Mouse (Mus musculus) induced T-regulatory cell, adult 2 months (primary cell): ENCODE measurements around the gene Dcst2.

Experiments used
- DNase-seq: peaks from one replicate; pipeline ENCODE4 v3.0.0-alpha.2; 2012; ENCODE audit warnings: low read depth

The Dcst2 gene

DNA sequence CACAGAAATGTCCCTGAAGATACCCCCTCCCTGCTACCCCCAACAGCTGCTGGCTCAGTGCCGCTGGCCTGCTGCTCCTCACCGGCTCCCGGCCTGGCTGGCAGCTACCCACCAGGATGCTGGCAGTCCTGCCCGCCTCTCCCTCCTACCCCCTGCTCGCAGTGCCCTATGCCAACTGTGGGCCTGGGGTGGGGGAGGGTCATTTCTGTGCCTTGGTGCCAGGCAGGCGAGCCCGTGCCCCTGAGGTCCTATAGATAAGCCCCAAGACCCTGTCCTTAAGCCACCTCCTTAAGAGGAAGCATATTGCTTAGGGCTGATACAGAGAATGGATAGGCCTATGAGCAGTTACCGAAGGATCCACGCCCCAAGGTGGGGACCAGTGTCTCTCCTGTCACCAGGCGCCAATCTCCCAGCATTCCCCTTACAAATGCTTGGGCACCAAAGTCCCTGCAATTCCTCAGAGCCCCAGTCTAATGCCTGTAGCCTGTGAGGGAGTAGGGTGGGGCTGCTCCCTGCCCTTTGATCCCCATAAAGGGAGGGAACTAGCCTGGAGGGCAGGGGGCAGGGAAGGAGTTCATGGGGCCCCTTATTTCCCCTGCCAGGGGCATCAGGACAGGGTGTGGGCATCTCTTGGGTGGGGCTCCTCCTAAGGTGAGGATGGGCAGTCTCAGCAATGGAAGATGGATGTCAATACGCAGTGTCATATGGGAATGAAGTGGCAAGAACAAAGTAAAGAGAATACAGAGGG is 26.5 kb downstream of the Dcst2 start:
- DNase-seq = peak; percentile 57

- DNase-seq = peak; percentile 89
These were observed 27.3 kb downstream of the Dcst2 start for GRCm38 (mm10) chr3:89388901-89389740.

- no peak for DNase-seq
These were observed 28.3 kb downstream of the Dcst2 start for GRCm38 (mm10) chr3:89390111-89390515.

- peak; percentile 62 for DNase-seq
These were observed 29.2 kb downstream of the Dcst2 start for GRCm38 (mm10) chr3:89390699-89391662.

- DNase-seq = peak; percentile 58
These were observed 30.1 kb downstream of the Dcst2 start for GRCm38 (mm10) chr3:89391663-89392511.

GRCm38 (mm10) chr3:89392871-89393311 is 31.1 kb downstream of the Dcst2 start:
- DNase-seq = peak; percentile 60

- peak; percentile 95 for DNase-seq
These were observed 31.8 kb downstream of the Dcst2 start for GRCm38 (mm10) chr3:89393605-89394004.

- peak; percentile 80 for DNase-seq
These were observed 32.5 kb downstream of the Dcst2 start, which contains the start of gene Zbtb7b for GRCm38 (mm10) chr3:89394006-89394893. TSS of gene Zbtb7b (minus strand) at chr3:89394776.

- DNase-seq = no peak
These were observed 33.1 kb downstream of the Dcst2 start for GRCm38 (mm10) chr3:89394894-89395256.

GRCm38 (mm10) chr3:89395419-89395805 is 33.6 kb downstream of the Dcst2 start:
- no peak for DNase-seq

DNA sequence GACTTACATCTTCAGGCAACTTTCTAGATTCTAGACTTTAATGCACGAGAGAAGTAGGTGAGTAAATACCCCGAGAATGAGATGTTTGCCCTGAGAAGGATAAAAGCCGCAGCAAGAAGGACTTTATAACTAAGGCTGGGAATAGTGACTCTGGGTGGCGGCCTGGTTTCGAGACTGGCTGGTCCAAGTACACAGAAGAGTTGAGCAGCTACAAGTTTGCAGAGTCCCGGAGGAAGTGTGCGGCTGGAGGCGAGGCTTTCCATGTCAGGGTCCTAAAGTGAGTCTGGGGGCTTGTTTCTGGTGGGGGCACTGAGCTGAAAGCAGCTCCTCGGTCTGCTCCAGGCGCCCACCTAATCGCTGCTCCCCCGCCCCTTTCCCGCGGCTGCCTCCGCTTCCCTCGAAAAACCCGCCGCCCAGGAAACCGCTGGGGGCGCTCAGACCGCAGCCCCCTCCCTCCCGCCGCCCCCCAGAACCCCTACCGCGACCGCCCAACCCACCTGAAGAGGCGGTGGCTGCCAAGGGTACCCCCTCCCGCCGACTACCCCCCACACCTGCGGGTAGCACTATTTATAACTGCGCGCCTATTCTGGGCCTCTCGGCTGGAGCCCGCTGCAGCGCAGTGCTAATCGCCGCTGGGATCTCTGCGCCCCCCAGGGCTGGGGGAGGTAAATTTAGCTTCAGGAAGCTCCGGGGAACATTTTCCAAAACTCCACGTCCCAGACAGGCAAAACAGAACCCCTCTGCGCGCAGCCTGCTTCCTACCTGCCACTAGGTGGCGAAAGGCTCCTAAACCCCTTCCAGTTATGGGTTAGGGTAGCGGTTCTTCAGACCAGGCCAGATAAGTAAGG is 34.3 kb downstream of the Dcst2 start:
- peak; percentile 83 for DNase-seq

DNA sequence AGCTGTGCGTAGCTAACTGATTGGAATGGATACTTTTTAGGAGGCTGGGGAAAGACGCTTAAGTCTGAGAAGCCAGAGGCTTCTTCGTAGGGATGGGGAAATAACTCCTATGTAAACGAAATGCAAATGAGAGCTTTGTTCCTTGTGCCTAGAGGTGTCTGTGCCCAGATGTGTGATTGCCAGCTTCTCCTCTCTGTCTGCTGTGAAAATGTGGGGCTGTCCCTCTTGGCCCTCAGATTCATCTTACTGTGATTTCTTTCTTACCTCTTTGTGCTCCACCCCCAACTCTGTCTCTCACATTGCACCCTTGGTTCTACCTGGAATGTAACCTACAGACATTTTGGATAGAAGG is 34.9 kb downstream of the Dcst2 start:
- no peak for DNase-seq

- no peak for DNase-seq
These were observed 39.6 kb downstream of the Dcst2 start for GRCm38 (mm10) chr3:89401329-89401728.

DNA sequence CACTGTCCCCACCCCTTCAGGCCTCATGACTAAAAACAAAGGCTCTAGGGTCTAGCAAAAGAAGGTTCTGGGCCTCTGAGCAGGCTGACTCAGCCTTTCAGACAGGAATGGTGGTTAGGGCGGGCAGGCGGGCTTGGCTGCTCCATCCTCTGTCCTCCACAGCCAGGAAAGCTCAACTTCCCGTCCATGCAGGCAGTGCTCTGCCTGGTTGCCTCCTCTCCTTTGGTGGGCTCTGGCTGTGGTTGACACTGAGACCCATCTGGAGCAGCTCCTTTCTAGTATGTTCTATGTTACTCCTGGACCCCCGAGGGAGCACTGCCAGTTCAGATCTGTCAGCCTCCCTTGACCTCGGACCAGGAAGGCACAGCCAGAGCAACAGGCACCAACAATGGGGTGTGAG is 40.9 kb downstream of the Dcst2 start, which contains the start of gene Lenep:
Gene Lenep (minus strand): TSS at position 101 of the 400 bp plus-strand sequence.
- DNase-seq = no peak

DNA sequence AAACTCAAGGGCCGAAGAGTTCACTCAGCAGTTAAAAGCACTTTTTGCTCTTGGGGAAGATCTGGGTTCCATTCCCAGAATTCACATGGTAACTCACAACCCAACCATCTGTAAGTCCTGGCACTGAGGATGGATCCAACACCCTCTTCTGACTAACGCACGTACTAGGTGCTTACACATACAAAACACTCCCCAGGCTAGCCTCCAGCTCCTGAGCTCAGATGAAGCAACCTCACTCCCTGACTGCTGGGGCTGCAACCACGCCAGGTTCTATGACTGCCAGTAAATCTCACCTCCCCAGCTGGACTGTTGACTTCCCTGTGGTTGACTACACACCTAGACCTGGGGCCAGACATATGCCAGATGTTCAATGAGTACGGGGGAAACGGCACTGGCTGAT is 45.1 kb downstream of the Dcst2 start:
- DNase-seq = no peak

DNA sequence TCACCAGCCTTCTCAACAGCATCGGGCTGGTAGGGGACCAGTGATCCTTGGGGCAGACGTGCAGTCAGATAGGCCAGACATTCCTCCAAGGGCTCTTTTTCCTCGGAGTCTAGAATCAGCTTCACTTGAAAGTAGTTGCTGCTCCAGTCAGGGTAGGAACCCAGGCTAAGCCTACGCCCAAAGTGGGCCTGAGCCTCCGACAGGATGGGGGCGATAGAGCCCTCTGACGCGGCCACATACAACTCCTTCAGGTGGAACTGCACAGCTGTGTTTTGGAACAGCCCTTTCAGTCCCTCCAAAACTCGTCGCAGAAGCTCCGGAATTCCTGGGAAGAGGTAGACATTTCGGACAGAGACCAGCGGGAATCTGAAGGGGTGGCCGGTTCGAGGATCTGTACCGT is 46.7 kb downstream of the Dcst2 start:
- no peak for DNase-seq

DNA sequence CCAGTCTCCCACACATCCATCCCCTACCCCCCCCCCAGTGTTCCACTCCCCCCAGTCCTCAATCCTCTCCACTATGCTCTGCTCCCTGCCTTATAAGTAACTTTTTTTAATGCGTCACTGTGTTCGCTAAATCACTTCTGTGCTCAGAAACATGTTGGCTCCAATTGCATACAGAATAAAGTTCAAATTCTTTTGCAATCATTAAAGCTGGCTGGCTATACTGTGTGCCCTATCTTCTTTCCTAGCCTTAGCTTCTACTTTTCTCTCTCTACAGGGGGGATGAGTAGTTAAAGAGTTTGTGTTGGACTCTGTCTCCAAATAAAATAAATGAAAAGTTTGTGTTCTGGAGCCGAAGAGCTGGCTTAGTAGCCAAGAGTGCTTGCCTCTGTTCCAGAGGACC is 47.9 kb downstream of the Dcst2 start:
- no peak for DNase-seq

DNA sequence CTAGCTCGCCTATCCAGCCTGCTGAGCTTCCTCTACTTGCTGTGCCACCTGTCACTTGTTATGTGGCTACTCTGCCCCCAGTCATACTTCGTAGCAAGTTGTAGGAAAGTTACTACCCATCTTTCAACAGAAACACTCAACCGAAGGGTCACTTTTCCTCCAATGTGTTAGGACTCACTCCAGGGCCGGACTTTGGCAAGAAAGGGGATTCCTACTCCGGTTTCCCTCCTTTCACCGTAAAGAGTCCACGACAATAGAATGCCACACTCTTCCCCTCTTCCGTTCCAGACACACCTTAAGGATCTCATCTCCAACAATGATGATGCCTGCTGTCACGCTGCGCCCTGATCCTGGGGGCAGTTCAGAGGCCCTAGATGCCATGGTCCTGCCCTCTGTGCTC is 49.1 kb downstream of the Dcst2 start:
- DNase-seq = no peak
